Mouse (Mus musculus): ENCODE data around the gene Armc12. TPM values are rescaled to one million over a fixed set of nuclear protein-coding genes. Genes with fewer than 3 reads are reported as not detected.
"Not testable (repeated sequence)": the region's sequence is repeated elsewhere in the genome, so short reads cannot be mapped to it uniquely, and the experiment has no call there.

Gene Armc12
- total RNA-seq, 1 experiment from 2014 or later = not detected

GRCm38 (mm10) chr17:28532557-28532956 lies 2.0 kb downstream of the Armc12 start:
- no peak for DNase-seq

GRCm38 (mm10) chr17:28533327-28533726 lies 2.7 kb downstream of the Armc12 start:
- no peak for DNase-seq

GRCm38 (mm10) chr17:28537881-28538280 lies 7.3 kb downstream of the Armc12 start:
- DNase-seq = no peak

GRCm38 (mm10) chr17:28546925-28547324 lies 16.3 kb downstream of the Armc12 start:
- DNase-seq = peak; percentile 48

- DNase-seq = no peak
These were observed 17.9 kb downstream of the Armc12 start for GRCm38 (mm10) chr17:28548550-28548949.

- no peak for DNase-seq
These were observed 18.5 kb downstream of the Armc12 start, which contains the start of gene Clpsl2 for GRCm38 (mm10) chr17:28549111-28549510. Clpsl2 (plus strand) TSS chr17:28549411.

GRCm38 (mm10) chr17:28553040-28553793 lies 22.6 kb downstream of the Armc12 start:
- peak; percentile 85 for DNase-seq

GRCm38 (mm10) chr17:28554021-28554420 lies 23.4 kb downstream of the Armc12 start:
- DNase-seq = not testable (repeated sequence)

GRCm38 (mm10) chr17:28556635-28557396 lies 26.2 kb downstream of the Armc12 start:
- no peak for DNase-seq

- DNase-seq = no peak
These were observed 27.2 kb downstream of the Armc12 start for GRCm38 (mm10) chr17:28557772-28558171.

- DNase-seq = no peak
These were observed 30.0 kb downstream of the Armc12 start, which contains the start of gene Clps for GRCm38 (mm10) chr17:28560598-28560997. Clps (minus strand) TSS chr17:28560766.

- DNase-seq = no peak
These were observed 31.0 kb downstream of the Armc12 start for GRCm38 (mm10) chr17:28561613-28562012.

- no peak for DNase-seq
These were observed 34.6 kb downstream of the Armc12 start for GRCm38 (mm10) chr17:28565181-28565580.

GRCm38 (mm10) chr17:28567541-28567940 lies 36.9 kb downstream of the Armc12 start:
- no peak for DNase-seq

- no peak for DNase-seq
These were observed 41.3 kb downstream of the Armc12 start for GRCm38 (mm10) chr17:28571868-28572267.

- DNase-seq = no peak
These were observed 41.9 kb downstream of the Armc12 start for GRCm38 (mm10) chr17:28572521-28572920.

- DNase-seq = no peak
These were observed 42.3 kb downstream of the Armc12 start for GRCm38 (mm10) chr17:28572941-28573340.

- DNase-seq = peak; percentile 73
These were observed 44.9 kb downstream of the Armc12 start, which contains the start of gene Lhfpl5 for GRCm38 (mm10) chr17:28575244-28576125. Lhfpl5 (plus strand) TSS chr17:28575641.

- DNase-seq = peak; percentile 85
These were observed 49.8 kb downstream of the Armc12 start for GRCm38 (mm10) chr17:28580396-28580795.

GRCm38 (mm10) chr17:28581056-28581455 lies 50.5 kb downstream of the Armc12 start:
- DNase-seq = no peak

- no peak for DNase-seq
These were observed 55.9 kb downstream of the Armc12 start for GRCm38 (mm10) chr17:28586509-28586908.

GRCm38 (mm10) chr17:28588591-28588990 lies 58.0 kb downstream of the Armc12 start:
- DNase-seq = no peak
